Mouse (Mus musculus): ENCODE measurements at regions not wholly inside any gene's neighbourhood (a gene's known extent, or its start where the extent isn't known, plus 50 kb on each side); places are given as distances from the start of the nearest gene placed in this dataset.

GRCm38 (mm10) chr12:15603319-15603718 is 213.4 kb downstream of the Trib2 start:
- TF ChIP-seq EP300 (IDR thresholded peaks at IDR 0.05; ENCODE audit: low read depth) (no peak), CTCF (IDR thresholded peaks at IDR 0.05; ENCODE audit: low read depth) (no peak)

Data from liver, embryonic 14.5 days (tissue).